Mouse (Mus musculus) heart, postnatal 25 days (tissue): ENCODE results near the gene Vangl1. TPM values are rescaled to one million over a fixed set of nuclear protein-coding genes. Genes with fewer than 3 reads are reported as not detected.

Experiments used
- DNase-seq: peaks from one replicate; pipeline ENCODE4 v3.0.0; 2022; ENCODE audit warnings: low spot score
- intact Hi-C: fragments of 180-260 bp; cut with DNase I; formaldehyde crosslinking; loops from one replicate; pipeline ENCODE4 v1.15.1; 2025
- total RNA-seq, 2 experiments: library from RNA; stranded (reverse); gene quantifications; 2 replicates each; pipeline ENCODE4 v1.2.3; 2021

Vangl1 gene
- total RNA-seq, 2 experiments from 2014 or later, result 11.3 to 12.9 TPM

DNA sequence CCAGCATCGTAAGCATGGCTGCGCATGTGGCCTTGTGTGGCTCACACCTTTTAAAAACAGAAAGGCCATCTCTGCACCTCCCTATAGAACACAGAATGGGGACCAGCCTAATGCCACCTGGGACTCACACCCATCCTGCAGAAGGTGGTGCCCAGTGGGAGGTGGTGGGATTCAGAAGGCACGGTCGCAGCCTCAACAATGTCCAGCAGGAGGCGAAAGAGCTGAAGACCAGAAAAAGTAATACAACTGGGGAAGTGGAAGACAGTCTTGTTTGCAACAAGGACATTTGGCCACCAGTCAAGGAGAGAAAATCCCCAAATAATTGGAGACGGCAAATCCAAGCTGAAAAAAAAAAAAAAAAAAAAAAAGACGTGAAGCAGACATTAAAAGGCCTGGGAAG is 82.4 kb downstream of the Vangl1 start:
- DNase-seq, result no peak
- intact Hi-C loops, result loop anchor here (5.0 kb wide), 1 partner anchor 40 kb away; no protein-coding TSS in a partner anchor

GRCm38 (mm10) chr3:102120947-102121346 is 83.5 kb downstream of the Vangl1 start:
- intact Hi-C loops, result loop anchor here (5.0 kb wide), 1 partner anchor 39 kb away; no protein-coding TSS in a partner anchor
- DNase-seq, result no peak

DNA sequence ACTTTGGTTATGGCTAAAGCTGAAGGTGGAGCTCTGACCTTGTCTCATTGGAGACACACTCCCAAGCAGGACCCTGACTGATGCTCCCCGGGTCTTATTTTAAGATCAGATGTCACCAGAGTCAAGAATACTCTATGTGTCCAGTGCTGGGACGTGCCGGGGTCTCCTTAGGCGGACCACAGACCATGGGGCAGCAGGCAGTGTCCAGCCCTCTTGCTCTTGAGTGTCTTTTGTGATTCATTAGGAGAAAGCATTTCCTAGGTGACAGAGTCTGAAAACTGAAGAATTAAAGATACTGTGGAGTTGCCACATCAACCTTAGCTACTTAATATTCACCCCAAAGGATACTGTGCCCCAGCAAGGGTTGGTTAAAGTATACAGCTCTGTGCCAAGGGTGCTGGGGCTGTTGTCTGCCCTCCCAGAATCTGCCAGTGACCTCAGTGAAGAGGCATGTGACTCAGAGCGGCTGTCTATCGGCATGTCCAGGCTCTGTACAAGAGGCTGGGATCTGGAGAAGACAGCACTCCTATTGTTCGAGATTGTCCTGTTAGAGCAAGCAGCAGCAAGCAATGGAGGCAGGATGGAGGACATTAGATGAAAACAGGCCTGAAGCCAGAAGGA is 92.4 kb downstream of the Vangl1 start:
- DNase-seq, result no peak
- intact Hi-C loops, result no loop called here

GRCm38 (mm10) chr3:102108201-102108600 is 96.3 kb downstream of the Vangl1 start:
- no peak for DNase-seq
- intact Hi-C loops, result no loop called here

DNA sequence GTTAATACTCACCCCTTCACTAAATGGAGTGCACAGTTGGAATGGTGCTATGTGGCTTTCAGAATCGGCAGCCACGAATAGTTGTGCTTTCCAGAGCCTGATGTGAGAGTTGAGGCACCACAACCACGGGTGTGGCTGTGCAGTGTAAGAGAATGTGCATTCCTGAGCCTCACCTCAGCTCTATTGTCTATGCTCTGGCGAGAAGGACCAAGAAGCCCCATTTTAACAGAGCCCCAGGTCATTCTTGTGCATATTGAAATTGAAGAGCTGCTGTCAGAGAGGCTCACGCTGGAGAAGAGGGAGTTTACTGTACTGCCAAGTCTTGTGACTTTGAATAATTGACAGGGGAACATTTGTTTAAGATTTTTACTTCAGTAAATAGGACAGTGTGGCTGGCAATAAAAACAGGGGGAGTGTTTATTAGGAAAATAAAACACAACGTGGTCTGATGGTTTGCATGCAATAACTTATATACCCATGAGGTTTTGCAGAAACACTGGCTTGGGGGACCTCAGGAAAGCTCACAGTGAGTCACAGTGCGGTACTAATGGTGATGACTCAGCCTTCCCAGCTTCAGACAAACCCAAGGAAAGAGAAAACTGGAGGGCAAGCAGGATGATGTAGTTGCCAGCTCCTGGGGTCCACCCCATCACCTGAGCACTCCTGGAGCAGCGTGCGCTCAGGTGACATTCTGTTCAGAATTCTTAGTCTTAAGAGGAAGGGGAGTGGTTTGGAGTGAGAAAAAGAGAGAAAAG is 100.5 kb downstream of the Vangl1 start:
- no peak for DNase-seq
- intact Hi-C loops, result no loop called here

Other genes starting within 250 kb of the Vangl1 start
- gene Nhlh2, start 194.6 kb downstream of the Vangl1 start, total RNA-seq, result not detected
- gene Casq2, start 118.3 kb downstream of the Vangl1 start, total RNA-seq, result 1,000 to 10,000 TPM; 1,096 to 1,107 TPM